Mouse (Mus musculus): ENCODE measurements at regions not wholly inside any gene's neighbourhood (a gene's known extent, or its start where the extent isn't known, plus 50 kb on each side); places are given as distances from the start of the nearest gene placed in this dataset.
"Not testable (repeated sequence)": the region's sequence is repeated elsewhere in the genome, so short reads cannot be mapped to it uniquely, and the experiment has no call there.

DNA sequence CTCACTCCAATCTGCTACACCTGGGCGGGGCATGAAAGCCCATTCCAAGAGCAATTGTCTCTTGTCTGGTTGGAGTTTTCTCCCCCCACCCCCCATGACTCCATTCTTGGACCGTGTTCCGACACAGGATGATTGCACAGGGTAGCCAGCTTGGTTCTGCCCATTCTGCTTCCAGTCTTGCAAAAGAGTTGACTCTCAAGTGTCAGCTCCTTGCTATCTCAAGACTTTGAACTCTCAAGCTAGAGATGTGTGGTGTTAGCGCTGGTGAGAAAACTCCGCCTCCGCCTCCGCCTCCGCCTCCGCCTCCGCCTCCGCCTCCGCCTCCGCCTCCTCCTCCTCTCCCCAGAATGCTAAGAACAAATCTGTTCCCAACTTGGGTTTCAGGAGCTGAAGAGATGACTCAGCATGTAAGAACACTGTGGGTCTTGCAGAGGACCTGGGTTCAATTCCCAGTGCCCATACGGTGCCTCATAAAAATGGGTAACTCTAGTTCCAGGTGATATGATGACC, 135.1 kb downstream of the Bcat1 start:
- no peak for DNase-seq (ENCODE audit: low spot score in 2 of 2)

DNA sequence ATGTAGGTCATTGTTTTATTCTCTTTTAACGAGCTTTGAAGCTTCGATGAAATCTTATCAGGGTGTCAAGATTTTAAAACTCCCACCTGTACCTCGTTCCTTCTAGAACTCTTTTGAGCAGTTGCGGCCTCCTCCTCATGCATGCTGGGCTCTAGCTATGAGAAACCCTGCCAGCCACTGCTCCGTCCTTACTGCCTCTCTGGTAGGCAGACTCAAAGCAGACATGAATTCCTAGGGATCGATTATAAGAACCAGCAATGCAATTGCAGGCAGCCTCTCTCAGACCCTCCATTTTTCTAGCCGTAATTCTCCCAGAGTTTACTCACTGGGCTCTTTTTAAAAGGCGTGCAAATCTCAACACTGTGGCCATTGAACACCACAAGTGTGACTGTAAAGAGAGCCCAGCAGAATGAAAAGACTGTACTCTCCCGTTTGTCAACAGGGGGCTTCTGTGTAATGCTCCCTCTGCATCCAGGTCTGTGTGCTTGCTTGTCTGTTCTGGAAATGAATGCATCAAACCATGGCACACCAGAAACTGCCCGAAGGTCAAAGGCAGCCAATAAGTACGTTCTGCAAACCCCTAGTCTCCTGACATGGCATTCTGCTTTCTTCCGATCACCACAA, 137.3 kb downstream of the Bcat1 start:
- no peak for DNase-seq (ENCODE audit: low spot score in 2 of 2)

DNA sequence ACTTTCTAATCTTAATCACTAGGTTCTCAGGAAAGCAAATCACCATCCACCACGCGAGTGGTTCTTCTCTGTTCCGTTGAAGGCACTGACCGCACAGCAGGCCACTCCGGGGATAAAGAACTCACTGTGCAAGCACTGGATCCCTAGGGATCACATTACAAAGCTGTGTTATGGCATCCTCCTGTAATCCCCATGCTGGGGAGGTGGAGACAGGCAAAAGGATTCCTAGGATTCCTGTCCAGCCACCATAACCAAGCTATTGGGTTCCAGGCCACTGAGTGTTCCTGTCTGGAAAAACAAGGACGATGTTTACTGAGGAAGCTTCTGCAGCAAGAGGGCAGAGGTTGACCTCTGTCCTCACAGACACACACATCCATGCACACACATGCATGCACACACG, 138.8 kb downstream of the Bcat1 start:
- DNase-seq (ENCODE audit: low spot score in 2 of 2): no peak

DNA sequence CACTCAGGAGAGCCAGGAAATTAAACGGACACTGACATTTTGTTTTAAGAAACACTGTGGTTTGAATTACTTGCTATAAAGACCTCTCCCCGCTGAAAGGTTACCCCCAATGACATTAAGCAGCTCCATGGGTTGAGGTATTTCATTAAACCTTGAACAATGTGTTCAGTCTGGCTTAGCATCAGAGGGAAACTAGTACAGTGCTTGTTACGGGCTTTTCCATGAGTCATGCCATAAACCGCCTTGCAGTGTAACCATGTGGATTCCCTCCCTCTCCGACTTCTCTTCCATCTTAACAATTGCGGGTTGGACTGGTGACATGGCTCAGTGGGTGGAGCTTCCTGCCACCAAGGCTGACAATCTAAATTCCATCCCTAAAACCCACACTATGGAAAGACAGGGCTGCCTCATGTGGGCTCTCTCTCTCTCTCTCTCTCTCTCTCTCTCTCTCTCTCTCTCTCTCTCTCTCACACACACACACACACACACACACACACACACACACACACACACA, 142.2 kb downstream of the Bcat1 start:
- DNase-seq (ENCODE audit: low spot score in 2 of 2): no peak

DNA sequence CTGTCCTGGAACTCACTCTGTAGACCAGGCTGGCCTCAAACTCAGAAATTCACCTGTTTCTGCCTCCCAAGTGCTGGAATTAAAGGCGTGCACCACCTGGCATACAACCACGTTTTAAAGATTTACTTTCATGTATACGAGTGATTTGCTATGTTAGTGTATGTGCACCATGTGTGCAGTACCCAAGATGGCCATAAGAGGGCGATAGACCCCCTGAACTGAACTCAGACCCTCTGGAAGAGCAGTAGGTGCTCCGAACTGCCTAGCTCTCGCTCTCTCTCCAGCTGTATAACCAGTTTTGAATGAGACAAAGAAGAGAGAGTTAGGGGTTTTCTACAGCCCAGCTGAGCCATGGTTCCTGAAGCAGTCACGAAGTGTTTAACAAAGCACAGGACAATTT, 143.6 kb downstream of the Bcat1 start:
- DNase-seq (ENCODE audit: low spot score in 2 of 2): no peak

DNA sequence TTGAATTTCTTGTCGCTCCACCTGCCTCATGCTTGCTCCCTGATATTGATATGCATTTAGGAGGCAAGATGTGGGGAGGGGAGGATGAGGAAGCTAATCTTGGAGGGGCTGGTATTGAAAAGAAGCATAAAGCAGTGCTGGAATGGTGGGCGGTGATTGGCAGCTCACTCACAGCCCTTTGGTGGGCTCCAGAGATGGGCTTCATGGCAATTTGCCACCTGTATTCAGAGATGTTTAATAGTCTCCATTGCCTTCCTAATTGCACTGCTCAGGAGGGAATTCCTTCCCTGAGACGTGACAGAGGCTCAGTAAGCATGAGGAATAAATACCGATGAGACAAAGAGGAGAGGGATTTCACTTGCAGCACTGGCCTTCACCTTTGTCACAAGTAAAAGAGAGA, 146.0 kb downstream of the Bcat1 start:
- DNase-seq (ENCODE audit: low spot score in 2 of 2): no peak

DNA sequence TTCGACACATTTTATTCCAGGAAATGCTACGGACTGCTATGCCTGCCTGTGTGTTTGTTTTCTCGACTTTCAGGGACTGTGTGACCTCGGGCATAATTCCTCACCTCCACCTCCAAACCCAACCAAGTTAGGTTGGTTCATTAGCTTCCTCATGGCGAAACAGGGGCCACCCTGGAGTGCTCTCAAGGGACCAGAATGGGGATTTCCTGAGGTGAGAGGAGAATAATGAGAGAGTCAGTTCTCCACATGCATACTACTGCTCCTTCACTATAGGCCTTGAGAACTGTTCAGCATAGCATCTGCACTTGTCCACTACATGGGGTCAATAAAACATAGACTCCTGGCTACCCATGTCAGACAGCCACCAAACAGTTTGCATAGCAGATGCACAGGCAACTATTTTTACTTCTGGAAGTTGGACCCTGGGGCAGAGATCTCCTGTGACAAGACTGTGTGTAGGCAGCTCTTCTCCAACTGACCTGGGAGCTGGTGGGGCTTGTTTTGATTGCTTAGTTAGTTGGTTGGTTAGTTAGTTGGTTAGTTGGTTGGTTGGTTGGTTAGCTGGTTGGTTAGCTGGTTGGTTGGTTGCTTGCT, 146.6 kb downstream of the Bcat1 start:
- DNase-seq (ENCODE audit: low spot score in 2 of 2): no peak

DNA sequence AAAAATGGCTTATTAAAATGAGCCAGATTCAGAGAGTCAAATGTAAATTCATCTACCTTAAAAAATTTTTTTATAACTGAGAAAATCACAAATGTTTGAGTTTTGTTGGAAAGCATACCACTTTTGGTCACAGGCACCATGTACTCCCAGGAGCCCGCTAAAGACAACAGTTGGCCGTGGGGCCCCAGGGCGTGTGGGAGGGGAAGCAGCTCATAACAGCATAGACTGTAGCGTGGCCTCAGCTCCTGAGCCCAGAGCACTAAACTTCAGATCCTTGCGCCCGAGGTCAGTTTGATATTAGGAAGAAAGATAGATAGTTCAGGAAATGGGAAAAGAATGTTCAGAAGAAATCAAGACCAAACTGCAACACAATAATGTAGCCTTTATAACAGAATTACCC, 145.8 kb upstream of the Sox5 start:
- no peak for DNase-seq (ENCODE audit: low spot score in 2 of 2)

DNA sequence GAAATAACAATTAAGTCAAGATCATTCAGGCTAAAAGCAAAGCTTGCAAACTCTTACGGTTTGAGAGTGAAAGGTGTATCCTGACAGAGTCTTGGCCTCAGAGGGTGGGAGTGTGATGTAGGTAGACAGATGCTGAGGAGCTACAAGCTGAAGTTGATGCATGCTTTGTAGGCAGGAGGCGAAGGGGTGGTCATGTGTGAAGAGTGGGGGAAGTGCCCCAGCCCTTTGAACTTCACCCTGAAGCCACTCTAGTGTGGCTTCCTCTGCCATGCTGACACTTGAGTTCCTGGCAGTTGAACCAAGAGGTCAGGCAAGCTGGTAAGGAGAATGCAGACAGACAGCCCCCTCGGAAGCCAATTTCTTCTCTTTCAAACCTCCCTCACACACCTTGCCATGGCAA, 141.0 kb upstream of the Sox5 start:
- no peak for DNase-seq (ENCODE audit: low spot score in 2 of 2)

DNA sequence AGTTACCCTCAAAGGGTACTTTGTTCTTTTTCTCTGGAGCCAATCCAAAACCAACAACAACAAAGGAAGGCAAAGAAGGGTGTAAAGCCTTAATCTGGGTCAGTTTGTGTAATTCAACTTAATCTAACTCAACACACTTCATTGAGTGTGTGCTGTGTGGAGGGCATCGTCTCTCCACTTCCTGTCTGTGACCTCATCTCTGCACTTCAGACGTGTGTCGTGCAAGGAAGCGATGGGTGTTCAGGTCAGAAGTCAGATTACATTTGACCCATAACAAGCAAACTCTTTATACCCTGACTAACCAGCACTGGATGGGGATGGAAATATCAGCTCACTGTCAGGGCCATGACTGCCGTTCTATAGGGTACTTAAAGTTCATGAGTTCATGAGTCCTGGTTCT, 138.0 kb upstream of the Sox5 start:
- DNase-seq (ENCODE audit: low spot score in 2 of 2): no peak

DNA sequence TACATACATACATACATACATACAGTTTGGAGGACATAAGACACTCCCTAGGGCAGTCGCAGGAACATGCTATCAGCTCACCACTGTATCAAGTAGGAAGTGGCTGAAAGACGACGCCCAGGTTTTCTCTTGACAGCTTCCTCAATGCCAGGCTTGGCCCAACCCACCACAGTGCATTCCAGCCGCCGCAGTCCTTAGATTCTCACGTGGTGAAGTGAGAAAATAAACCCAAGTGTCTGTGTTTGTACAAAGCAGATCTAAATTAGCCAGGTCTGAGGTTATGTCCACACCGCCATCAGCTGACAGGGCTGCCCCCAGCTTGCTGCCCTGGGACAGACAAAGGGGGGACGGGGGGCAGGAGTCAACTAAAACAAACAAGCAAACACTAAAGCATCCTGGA, 135.4 kb upstream of the Sox5 start:
- no peak for DNase-seq (ENCODE audit: low spot score in 2 of 2)

DNA sequence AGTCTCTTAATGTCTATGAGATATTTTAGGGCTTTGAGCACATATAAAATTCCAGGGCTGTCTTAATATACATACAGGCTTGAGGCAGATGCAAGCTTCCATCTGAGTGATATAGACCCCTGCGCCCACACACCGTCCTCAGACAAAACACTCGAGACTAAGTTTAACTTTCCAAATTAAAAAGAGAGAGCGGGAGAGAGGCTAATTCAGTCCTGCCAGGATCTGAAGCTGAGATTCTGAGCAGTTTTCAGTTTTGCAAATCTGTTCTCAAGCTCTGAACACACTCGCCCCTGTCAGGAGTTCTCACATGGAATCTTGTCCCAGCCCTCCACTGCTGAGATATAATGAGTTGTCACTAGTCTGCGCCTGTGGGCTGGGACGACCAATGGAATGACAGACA, 130.0 kb upstream of the Sox5 start:
- no peak for DNase-seq (ENCODE audit: low spot score in 2 of 2)

DNA sequence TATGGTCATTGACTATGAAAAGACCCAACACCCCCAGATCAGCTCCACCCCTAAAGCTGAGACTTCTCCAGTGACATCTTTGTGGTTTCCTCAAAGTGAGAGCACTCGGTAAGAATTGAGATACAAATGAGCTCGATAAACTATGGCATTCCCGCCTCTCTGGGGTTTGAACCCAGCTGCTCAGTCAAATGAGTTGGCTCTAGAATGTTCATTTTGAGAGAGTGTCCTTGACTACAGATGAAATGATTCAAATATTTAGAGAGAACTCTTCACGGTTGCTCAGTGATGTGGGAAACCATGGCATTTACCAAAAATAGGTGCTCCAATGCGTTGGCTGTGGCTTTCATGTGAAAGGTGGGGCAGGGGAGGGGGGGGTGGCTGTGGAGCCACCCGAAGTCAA, 128.6 kb upstream of the Sox5 start:
- no peak for DNase-seq (ENCODE audit: low spot score in 2 of 2)

DNA sequence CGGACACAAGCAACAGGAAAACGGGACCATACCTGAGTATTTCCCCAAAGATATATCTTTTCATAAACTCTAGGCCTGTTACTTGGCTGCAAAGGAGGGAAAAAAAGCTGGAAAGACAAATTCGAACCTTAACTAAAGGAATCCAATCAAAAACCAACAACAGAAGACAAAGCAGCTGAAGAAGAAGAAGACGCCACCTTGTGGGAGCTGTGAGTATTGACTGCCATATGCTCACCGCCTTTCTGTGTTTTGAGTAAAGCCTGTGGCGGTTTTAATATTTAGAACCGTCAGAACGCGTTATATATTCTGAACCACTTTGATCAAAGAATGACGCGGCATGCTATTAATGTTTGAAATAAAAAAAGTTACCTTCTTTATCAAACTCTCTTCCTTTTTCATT, 126.9 kb upstream of the Sox5 start:
- DNase-seq (ENCODE audit: low spot score in 2 of 2): no peak

DNA sequence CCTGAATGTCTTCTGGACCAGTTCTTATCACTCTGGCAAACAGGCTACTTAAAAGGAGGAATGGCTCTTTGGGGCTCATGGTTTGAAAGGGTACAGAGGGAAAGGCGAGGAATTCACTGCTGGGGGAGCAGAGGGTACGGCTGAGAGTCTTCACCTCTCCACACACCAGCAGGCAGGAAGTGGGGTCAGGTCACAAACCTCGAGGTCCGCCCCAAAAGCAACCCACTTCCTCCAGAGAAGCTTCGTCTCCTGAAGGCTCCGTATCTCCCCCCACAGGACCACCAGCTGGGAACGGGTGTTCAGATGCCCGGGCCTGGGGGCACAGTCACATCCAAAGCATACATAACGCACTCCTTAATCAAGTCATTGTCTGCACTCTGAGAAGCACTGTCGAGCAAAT, 121.4 kb upstream of the Sox5 start:
- no peak for DNase-seq (ENCODE audit: low spot score in 2 of 2)

DNA sequence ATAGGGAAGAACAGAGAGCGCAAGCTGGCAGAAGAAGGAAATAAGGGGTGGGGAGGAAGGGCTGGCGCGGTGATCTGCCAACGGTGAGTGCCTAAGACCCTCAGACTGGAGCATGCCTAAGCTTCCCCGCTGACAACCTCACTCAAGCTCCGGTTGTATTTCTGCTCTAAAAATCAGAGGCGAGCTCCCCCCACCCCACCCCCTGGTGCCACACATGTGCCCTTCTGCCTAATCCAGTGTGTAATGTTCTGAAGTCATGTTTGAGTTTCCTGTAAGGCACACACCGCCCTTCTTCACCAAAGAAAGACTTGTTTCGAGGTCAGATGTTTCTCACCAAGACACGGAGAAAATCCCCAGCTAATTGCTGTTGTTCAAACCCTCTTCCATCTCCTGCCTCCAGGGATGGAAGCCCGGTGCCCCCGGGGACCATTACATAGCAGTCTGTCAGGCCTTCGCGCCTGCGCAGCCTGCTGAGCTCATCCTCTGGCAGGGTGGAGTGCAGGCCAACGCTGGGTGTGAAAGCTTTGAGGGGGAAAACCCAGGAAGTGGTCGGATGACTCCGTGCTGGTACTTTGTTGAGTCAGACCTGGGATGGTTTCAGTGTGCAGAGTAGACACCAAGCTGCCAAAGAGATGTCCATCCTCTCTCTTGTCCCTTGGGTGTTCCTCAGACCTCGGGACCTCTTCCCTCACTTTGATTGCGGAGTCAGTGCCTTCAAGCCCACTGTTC, 120.7 kb upstream of the Sox5 start:
- no peak for DNase-seq (ENCODE audit: low spot score in 2 of 2)

DNA sequence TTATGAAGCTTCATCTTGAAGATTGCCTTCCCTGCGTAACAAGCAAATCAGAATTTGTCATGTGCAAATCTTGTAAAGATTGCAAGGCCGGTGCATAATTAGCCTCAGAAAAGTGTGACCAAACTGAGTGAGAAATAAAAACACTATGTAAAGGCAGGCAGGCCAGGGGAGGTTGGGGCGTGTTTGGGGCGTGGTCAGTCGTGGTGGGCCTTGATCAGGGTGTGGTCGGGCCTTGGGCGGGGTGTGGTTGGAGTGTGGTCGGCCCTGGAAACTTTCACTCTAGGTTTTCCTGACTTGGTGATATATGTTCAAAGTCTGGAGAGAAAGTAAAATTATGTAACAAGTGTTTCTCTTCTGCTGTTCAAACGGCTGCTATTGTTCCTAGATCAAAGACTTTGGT, 120.0 kb upstream of the Sox5 start:
- DNase-seq (ENCODE audit: low spot score in 2 of 2): no peak

DNA sequence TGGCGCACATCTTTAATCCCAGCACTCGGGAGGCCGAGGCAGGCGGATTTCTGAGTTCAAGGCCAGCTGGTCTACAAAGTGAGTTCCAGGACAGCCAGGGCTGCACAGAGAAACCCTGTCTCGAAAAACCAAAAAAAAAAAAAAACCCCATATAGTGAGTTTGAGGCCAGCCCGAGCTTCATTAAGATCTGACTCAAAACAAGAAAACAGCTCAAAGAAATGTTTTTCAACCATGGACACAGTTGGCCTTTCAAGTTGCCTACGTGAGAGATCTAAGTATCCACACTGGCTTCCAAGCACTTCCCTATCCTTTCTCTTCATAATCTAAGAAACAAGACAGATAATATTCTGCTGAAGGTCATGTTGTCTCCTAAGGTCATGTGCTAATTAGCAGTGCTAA, 119.1 kb upstream of the Sox5 start:
- DNase-seq (ENCODE audit: low spot score in 2 of 2): not testable (repeated sequence)

DNA sequence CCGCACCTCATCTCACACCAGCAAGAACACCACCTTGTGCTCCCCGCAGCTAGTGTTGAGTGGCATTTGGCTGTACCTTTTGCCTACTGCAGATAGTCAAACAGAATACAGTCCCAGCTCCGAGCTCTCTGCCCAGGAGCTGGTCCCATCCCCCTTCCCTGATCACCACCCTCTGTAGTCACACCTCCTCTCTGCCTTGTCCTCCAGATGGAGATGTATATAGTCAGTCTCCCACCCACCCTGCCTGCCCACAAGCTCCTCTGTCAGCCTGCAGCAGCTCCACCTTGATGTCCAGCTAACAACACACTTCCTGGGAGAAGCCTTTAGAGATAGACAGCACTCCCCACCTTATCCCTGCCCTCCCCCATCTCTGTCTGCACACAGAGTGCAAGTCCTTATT, 115.7 kb upstream of the Sox5 start:
- DNase-seq (ENCODE audit: low spot score in 2 of 2): no peak

DNA sequence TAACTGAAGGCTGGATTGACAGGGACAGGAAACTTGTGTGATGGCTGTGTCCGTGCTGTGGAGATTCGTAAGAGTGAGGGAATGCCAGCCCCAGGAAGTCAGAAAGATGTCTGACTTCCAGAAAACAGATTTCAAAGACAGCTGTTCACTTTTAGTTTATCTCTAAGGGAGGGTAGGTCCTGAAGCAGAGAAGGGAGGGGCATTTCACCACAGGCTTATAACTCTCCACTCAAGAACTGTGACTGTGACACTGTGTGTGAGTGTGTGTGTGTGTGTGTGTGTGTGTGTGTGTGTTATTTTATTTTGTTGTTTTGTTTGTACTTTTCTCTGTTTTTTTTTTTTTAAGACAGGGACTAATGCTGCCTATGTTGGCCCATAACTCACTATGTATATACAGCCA, 109.1 kb upstream of the Sox5 start:
- DNase-seq (ENCODE audit: low spot score in 2 of 2): no peak

DNA sequence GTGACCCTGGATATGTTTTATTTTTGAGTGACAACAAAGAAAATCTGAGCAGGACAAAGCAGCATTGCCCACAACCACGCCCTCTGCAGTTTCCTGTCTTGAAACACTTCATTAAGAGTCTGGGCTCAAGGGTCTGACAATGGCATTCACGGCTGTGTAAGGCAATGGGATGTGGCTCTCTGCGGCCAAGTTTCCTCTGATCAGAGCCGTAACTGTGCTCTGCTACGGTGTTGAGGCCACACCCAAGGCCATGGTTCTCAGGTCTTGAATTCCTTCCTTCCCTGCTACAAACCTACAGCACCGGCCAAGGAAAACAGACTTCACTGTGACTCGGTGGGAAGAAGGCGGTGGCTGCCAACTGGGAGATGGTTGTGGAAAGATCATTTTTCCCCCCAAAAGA, 108.4 kb upstream of the Sox5 start:
- DNase-seq (ENCODE audit: low spot score in 2 of 2): no peak

DNA sequence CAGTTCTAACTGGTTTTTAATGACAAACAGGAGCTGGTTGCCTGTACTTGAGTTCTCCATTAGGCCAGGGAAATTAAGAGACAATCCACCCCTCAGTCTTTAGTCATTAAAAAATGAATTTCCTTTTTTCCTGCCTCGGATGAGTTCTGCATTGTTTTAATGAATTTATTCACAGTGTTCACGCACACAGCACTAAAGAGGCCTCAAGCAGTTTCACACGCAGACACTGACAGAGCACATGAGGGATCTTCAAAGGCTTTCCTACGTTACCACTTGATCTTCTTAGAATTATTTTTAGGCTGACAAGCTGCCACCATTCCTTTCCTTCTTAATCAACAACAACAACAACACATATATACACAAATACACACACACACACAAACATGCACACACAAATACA, 101.3 kb upstream of the Sox5 start:
- DNase-seq (ENCODE audit: low spot score in 2 of 2): no peak

DNA sequence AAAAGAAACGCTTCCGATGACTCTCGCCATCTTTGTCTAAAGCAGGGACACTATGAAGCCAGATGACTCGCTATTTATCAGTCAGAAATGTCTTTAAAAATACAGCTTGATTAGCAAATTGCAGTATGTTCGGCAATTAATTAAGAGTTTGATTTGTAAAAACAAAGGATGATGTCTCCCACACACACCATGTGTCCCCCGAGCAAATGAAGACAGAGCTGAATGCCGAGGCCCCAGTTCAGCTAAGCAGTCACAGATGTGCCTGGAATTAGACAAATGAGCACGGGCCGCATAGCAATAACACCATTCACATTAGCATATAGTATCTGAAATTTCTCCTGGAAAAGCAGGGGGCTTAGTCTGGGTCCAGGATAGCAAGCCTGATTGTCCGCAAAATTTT, 98.3 kb upstream of the Sox5 start:
- peak; percentile 47 to 48 for DNase-seq (ENCODE audit: low spot score in 2 of 2)

Measured in layer of hippocampus, adult 8-10 months (tissue).